Mouse (Mus musculus) hindbrain, postnatal 0 days (tissue): ENCODE results near the gene Exoc3l4. TPM values are rescaled to one million over a fixed set of nuclear protein-coding genes. Genes with fewer than 3 reads are reported as not detected.

Experiments
- ATAC-seq: fragments of 200-750 bp; cut with Nextera tagmentation; 2 replicates; pipeline ENCODE4 v1.8.0; 2017; ENCODE audit warnings: mild to moderate bottlenecking, moderate TSS enrichment, moderate library complexity
- DNase-seq: peaks from one replicate; pipeline ENCODE4 v3.0.0-alpha.2; 2015; ENCODE audit warnings: low spot score
- H3K27ac ChIP-seq: fragments of 300-500 bp; sonication (generic); 2 replicates; pipeline ENCODE4 v1.5.1; 2014; ENCODE audit warnings: mild to moderate bottlenecking
- H3K27me3 ChIP-seq: fragments of 300-500 bp; sonication (generic); 2 replicates; pipeline ENCODE4 v1.6.1; 2014; ENCODE audit warnings: low read length, mixed read lengths; ENCODE audit not compliant: insufficient read depth
- H3K36me3 ChIP-seq: fragments of 300-500 bp; sonication (generic); 2 replicates; pipeline ENCODE4 v1.6.1; 2014; ENCODE audit warnings: low read length, mixed read lengths; ENCODE audit not compliant: insufficient read depth
- H3K4me1 ChIP-seq: fragments of 300-500 bp; sonication (generic); 2 replicates; pipeline ENCODE4 v1.6.1; 2014; ENCODE audit warnings: antibody characterized with exemption, low read length, mixed read lengths; ENCODE audit not compliant: insufficient read depth
- H3K4me2 ChIP-seq: fragments of 300-500 bp; sonication (generic); 2 replicates; pipeline ENCODE4 v1.6.1; 2014; ENCODE audit warnings: low read depth, mild to moderate bottlenecking, low read length, moderate library complexity, mixed read lengths
- H3K4me3 ChIP-seq: fragments of 300-500 bp; sonication (generic); 2 replicates; pipeline ENCODE4 v1.5.1; 2014; ENCODE audit warnings: low read length
- H3K9ac ChIP-seq: fragments of 300-500 bp; sonication (generic); replicated peaks from 2 replicates; pipeline ENCODE4 v1.6.1; 2014; ENCODE audit warnings: mild to moderate bottlenecking, low read length, moderate library complexity, mixed read lengths
- H3K9me3 ChIP-seq: fragments of 300-500 bp; sonication (generic); 2 replicates; pipeline ENCODE4 v1.6.1; 2016; ENCODE audit warnings: low read length, mixed read lengths
- CTCF ChIP-seq: IDR thresholded peaks from 2 replicates; pipeline ENCODE4 v1.5.1; 2016; ENCODE audit warnings: antibody characterized with exemption, control low read depth, low read depth
- WGBS: fragments of 180-500 bp; shearing (Covaris S2); extraction: QIAGEN DNeasy Blood & Tissue Kit; methylation state at CpG from one replicate; pipeline ENCODE4 v1.1.7; 2014; 5-methylcytosine and 5-hydroxymethylcytosine counted together
- polyA plus RNA-seq: library from polyadenylated mRNA; unstranded; fragments of >200 nt; fragmentation: Nextera tagmentation; extraction: Ambion mirVana; gene quantifications from 2 replicates; pipeline ENCODE4 v1.2.1, GENCODE M21; 2015
- total RNA-seq: library from RNA; depleted of rRNA; stranded (reverse); fragments of >200 nt; gene quantifications from 2 replicates; pipeline ENCODE4 v1.2.3, GENCODE M21; 2014

Exoc3l4 gene
- total and polyA plus RNA-seq, 2 experiments from 2014 or later = 0.99 to 2.3 TPM

- no peaks in the 10 kb centered on the region for H3K9me3 ChIP-seq
- no peak overlapping the region for H3K9ac ChIP-seq
- H3K27ac ChIP-seq = no peak overlapping the region
- ATAC-seq (no peak), DNase-seq (no peak)
- no peaks in the 10 kb centered on the region for H3K36me3 ChIP-seq
- no peak overlapping the region for H3K4me2 ChIP-seq
- no peak overlapping the region for H3K4me3 ChIP-seq
- TF ChIP-seq CTCF = no peak
- H3K27me3 ChIP-seq = no peaks in the 10 kb centered on the region
- 0 out of 2 replicates have a peak, but pooled peaks cover 4% of the 10 kb centered on the region for H3K4me1 ChIP-seq
- WGBS = 86% methylated on average over 7 of the region's 7 CpGs
Observed at GRCm38 (mm10) chr12:111463570-111463969, 46.8 kb downstream of the Exoc3l4 start.

GRCm38 (mm10) chr12:111466369-111466768 is 49.6 kb downstream of the Exoc3l4 start:
- no peak for TF ChIP-seq CTCF

GRCm38 (mm10) chr12:111468206-111468605 is 51.4 kb downstream of the Exoc3l4 start:
- no peak overlapping the region for H3K4me3 ChIP-seq
- no peak overlapping the region for H3K27ac ChIP-seq
- H3K36me3 ChIP-seq = no peaks in the 10 kb centered on the region
- WGBS = 51% methylated on average over 7 of the region's 7 CpGs
- H3K4me2 ChIP-seq = no peak overlapping the region
- no peaks in the 10 kb centered on the region for H3K9me3 ChIP-seq
- H3K9ac ChIP-seq = no peak overlapping the region
- 0 out of 2 replicates have a peak, but pooled peaks cover 4% of the 10 kb centered on the region for H3K4me1 ChIP-seq
- DNase-seq (no peak), ATAC-seq (no peak)
- no peak for TF ChIP-seq CTCF
- H3K27me3 ChIP-seq = no peaks in the 10 kb centered on the region

More at GRCm38 (mm10) chr12:111466369-111466768, 49.6 kb downstream of the Exoc3l4 start:
- Histone ChIP-seq H3K27ac (no peak overlapping the region), H3K9me3 (no peaks in the 10 kb centered on the region), H3K27me3 (no peaks in the 10 kb centered on the region), H3K4me1 (0 out of 2 replicates have a peak, but pooled peaks cover 8% of the 10 kb centered on the region), H3K36me3 (no peaks in the 10 kb centered on the region), H3K4me3 (no peak overlapping the region), H3K4me2 (no peak overlapping the region), H3K9ac (no peak overlapping the region)
- WGBS = 95% methylated on average over 3 of the region's 3 CpGs
- ATAC-seq (no peak), DNase-seq (no peak)

GRCm38 (mm10) chr12:111469507-111469906 is 52.7 kb downstream of the Exoc3l4 start:
- H3K4me1 ChIP-seq = 0 out of 2 replicates have a peak, but pooled peaks cover 4% of the 10 kb centered on the region
- H3K27ac ChIP-seq = no peak overlapping the region
- H3K36me3 ChIP-seq = no peaks in the 10 kb centered on the region
- no peak overlapping the region for H3K9ac ChIP-seq
- no peaks in the 10 kb centered on the region for H3K27me3 ChIP-seq
- no peaks in the 10 kb centered on the region for H3K9me3 ChIP-seq
- no peak overlapping the region for H3K4me3 ChIP-seq
- peak; percentile 89 for TF ChIP-seq CTCF
- peak; percentile 86 for DNase-seq
- 12% methylated on average over 8 of the region's 8 CpGs for WGBS
- no peak overlapping the region for H3K4me2 ChIP-seq
- ATAC-seq = 0 out of 2 replicates have a peak, but pooled peaks have one; percentile 61

- TF ChIP-seq CTCF = no peak
- peaks cover 9% of the 10 kb centered on the region for H3K4me1 ChIP-seq
- H3K4me3 ChIP-seq = no peak overlapping the region
- no peak overlapping the region for H3K4me2 ChIP-seq
- no peak overlapping the region for H3K9ac ChIP-seq
- WGBS = 55% methylated on average over 1 of the region's 1 CpGs
- no peaks in the 10 kb centered on the region for H3K36me3 ChIP-seq
- no peak overlapping the region for H3K27ac ChIP-seq
- ATAC-seq (no peak), DNase-seq (no peak)
- H3K27me3 ChIP-seq = no peaks in the 10 kb centered on the region
- H3K9me3 ChIP-seq = no peaks in the 10 kb centered on the region
Observed at GRCm38 (mm10) chr12:111471119-111471518, 54.3 kb downstream of the Exoc3l4 start.

GRCm38 (mm10) chr12:111471721-111472120 is 54.9 kb downstream of the Exoc3l4 start:
- Histone ChIP-seq H3K36me3 (no peaks in the 10 kb centered on the region), H3K4me1 (peaks cover 9% of the 10 kb centered on the region), H3K4me2 (no peak overlapping the region), H3K27me3 (no peaks in the 10 kb centered on the region), H3K9ac (no peak overlapping the region), H3K9me3 (no peaks in the 10 kb centered on the region), H3K4me3 (no peak overlapping the region), H3K27ac (no peak overlapping the region)
- 79% methylated on average over 3 of the region's 3 CpGs for WGBS
- no peak for TF ChIP-seq CTCF
- DNase-seq (no peak), ATAC-seq (no peak)

GRCm38 (mm10) chr12:111472886-111473285 is 56.1 kb downstream of the Exoc3l4 start:
- Histone ChIP-seq H3K27me3 (no peaks in the 10 kb centered on the region), H3K4me2 (no peak overlapping the region), H3K4me3 (no peak overlapping the region), H3K4me1 (peaks cover 9% of the 10 kb centered on the region), H3K36me3 (no peaks in the 10 kb centered on the region), H3K9ac (no peak overlapping the region), H3K27ac (peak overlapping the region; percentile 33; the same call in 1 of the 2 replicates), H3K9me3 (no peaks in the 10 kb centered on the region)
- TF ChIP-seq CTCF = no peak
- peak; percentile 78 for DNase-seq
- 31% methylated on average over 5 of the region's 5 CpGs for WGBS
- ATAC-seq = peak; percentile 41; the same call in 1 of the 2 replicates
